24 mouse cellular contexts compared by ENCODE assay signal in genomic region chrX:36031113-36031512, GRCm38 (mm10).
A peak's percentile ranks its signal among the peaks of the same experiment; 100 is the strongest.
DNase-seq lines count a peak whose midpoint lies in the region; ATAC-seq and TF ChIP-seq lines count a peak whose summit lies in the region.
"Had no signal": no experiment of that assay in that cellular context is flagged by ENCODE, and none has a peak within 500 bp of the region (broad histone marks: within the 10 kb centered on the region; RNA-seq: fewer than 3 reads in every experiment).

No protein-coding gene starts in this region.

- TF ChIP-seq POLR2A in small intestine, adult 2 months (IDR thresholded peaks at IDR 0.05; ENCODE audit: low read depth, low read length): no peak

- no peaks in the 10 kb centered on the region for H3K4me1 ChIP-seq in intestine, embryonic 15.5 days (replicated peaks)
- H3K4me1 ChIP-seq in intestine, postnatal 0 days (replicated peaks; ENCODE audit: control insufficient read depth, insufficient read depth, low read length): no peaks in the 10 kb centered on the region
- peaks cover 4% of the 10 kb centered on the region; the same call in 1 of the 2 replicates for H3K4me1 ChIP-seq in small intestine, adult 2 months (ENCODE audit: control insufficient read depth, insufficient read depth, insufficient read length, low read length)
- H3K4me1 ChIP-seq: embryonic facial prominence, embryonic 10.5 days; embryonic facial prominence, embryonic 12.5 days; forebrain, embryonic 13.5 days; forebrain, embryonic 15.5 days had no signal

- H3K4me2 ChIP-seq in intestine, embryonic 15.5 days (replicated peaks): no peak overlapping the region
- H3K4me2 ChIP-seq in intestine, postnatal 0 days (replicated peaks; ENCODE audit: low read depth): no peak overlapping the region
- H3K4me2 ChIP-seq: embryonic facial prominence, embryonic 12.5 days; forebrain, embryonic 13.5 days; forebrain, embryonic 15.5 days had no signal

- H3K9ac ChIP-seq in intestine, embryonic 15.5 days: no peak overlapping the region
- no peak overlapping the region for H3K9ac ChIP-seq in intestine, postnatal 0 days (ENCODE audit: low read depth, low read length)
- H3K9ac ChIP-seq: embryonic facial prominence, embryonic 12.5 days; forebrain, embryonic 13.5 days; forebrain, embryonic 15.5 days; forebrain, postnatal 0 days had no signal

- no peak for TF ChIP-seq CTCF in intestine, postnatal 0 days (IDR thresholded peaks at IDR 0.05; ENCODE audit: low read depth)
- no peak for TF ChIP-seq CTCF in small intestine, adult 2 months (IDR thresholded peaks at IDR 0.05; ENCODE audit: extremely low read depth, insufficient read length, insufficient replicate concordance, low read depth, low read length)

- H3K27ac ChIP-seq in intestine, embryonic 15.5 days: no peak overlapping the region
- no peak overlapping the region for H3K27ac ChIP-seq in intestine, postnatal 0 days (ENCODE audit: low read depth, low read length)
- peak overlapping the region; percentile 49; the same call in 1 of the 2 replicates for H3K27ac ChIP-seq in small intestine, adult 2 months (ENCODE audit: insufficient read depth, low read depth, low read length)
- H3K27ac ChIP-seq: embryonic facial prominence, embryonic 10.5 days; embryonic facial prominence, embryonic 12.5 days; forebrain, embryonic 13.5 days; forebrain, embryonic 15.5 days had no signal

- H3K27me3 ChIP-seq in intestine, embryonic 15.5 days (replicated peaks): no peaks in the 10 kb centered on the region
- no peaks in the 10 kb centered on the region for H3K27me3 ChIP-seq in intestine, postnatal 0 days (replicated peaks; ENCODE audit: control insufficient read depth, insufficient read depth, low read length)
- no peaks in the 10 kb centered on the region for H3K27me3 ChIP-seq in small intestine, adult 2 months (ENCODE audit: control insufficient read depth, insufficient read depth, low read length)
- H3K27me3 ChIP-seq: CH12.LX; embryonic facial prominence, embryonic 12.5 days; forebrain, embryonic 13.5 days; forebrain, embryonic 15.5 days had no signal

- H3K4me3 ChIP-seq in intestine, embryonic 15.5 days (replicated peaks): no peak overlapping the region
- H3K4me3 ChIP-seq in intestine, postnatal 0 days (ENCODE audit: low read depth, low read length): no peak overlapping the region
- no peak overlapping the region for H3K4me3 ChIP-seq in small intestine, adult 2 months (ENCODE audit: low read depth, low read length)
- H3K4me3 ChIP-seq: embryonic facial prominence, embryonic 10.5 days; embryonic facial prominence, embryonic 12.5 days; forebrain, embryonic 13.5 days; forebrain, embryonic 15.5 days had no signal

- H3K36me3 ChIP-seq in intestine, embryonic 15.5 days: no peaks in the 10 kb centered on the region
- H3K36me3 ChIP-seq in intestine, postnatal 0 days (ENCODE audit: control insufficient read depth, insufficient read depth): no peaks in the 10 kb centered on the region
- H3K36me3 ChIP-seq in small intestine, adult 2 months (ENCODE audit: control insufficient read depth, insufficient read depth, low read length): no peaks in the 10 kb centered on the region
- H3K36me3 ChIP-seq: embryonic facial prominence, embryonic 10.5 days; embryonic facial prominence, embryonic 12.5 days; forebrain, embryonic 15.5 days; G1E had no signal

- 58% methylated on average over 5 of the region's 5 CpGs for WGBS in intestine, embryonic 15.5 days
- 49% methylated on average over 5 of the region's 5 CpGs for WGBS in intestine, postnatal 0 days
- 33% methylated on average over 5 of the region's 5 CpGs for WGBS in small intestine, adult 2 months

- DNase-seq in heart, postnatal 4 days: no peak
- DNase-seq in adrenal gland, postnatal 4 days (ENCODE audit: low spot score in 2 of 2): no peak
- DNase-seq: adrenal gland, adult 8-10 months; adrenal gland, postnatal 14 days; adrenal gland, postnatal 36 days; B cell, adult 2 months; cerebellum, adult 11 months; cerebellum, adult 18-20 months; cerebellum, adult 9-10 months; cerebellum, postnatal 10 days; cerebellum, postnatal 25 days; forebrain, postnatal 0 days had no signal

- peak; percentile 84 for ATAC-seq in intestine, embryonic 15.5 days
- peak; percentile 95 for ATAC-seq in intestine, postnatal 0 days
- ATAC-seq: activated CD4-positive, CD25-positive, alpha-beta regulatory T cell, adult 4 months; CD4-positive, CD25-positive, alpha-beta regulatory T cell, adult 4 months; forebrain, embryonic 13.5 days; forebrain, embryonic 15.5 days; forebrain, postnatal 0 days; Patski had no signal

- H3K9me3 ChIP-seq in intestine, embryonic 15.5 days: no peaks in the 10 kb centered on the region
- no peaks in the 10 kb centered on the region for H3K9me3 ChIP-seq in intestine, postnatal 0 days (ENCODE audit: control insufficient read depth)
- H3K9me3 ChIP-seq: embryonic facial prominence, embryonic 10.5 days; embryonic facial prominence, embryonic 12.5 days; forebrain, embryonic 13.5 days; forebrain, embryonic 15.5 days; G1E had no signal
